Mouse (Mus musculus) liver, adult 2 months (tissue): Measurements from ENCODE around the gene Pus7. TPM values are rescaled to one million over a fixed set of nuclear protein-coding genes. Genes with fewer than 3 reads are reported as not detected.
"Not testable (repeated sequence)": the region's sequence is repeated elsewhere in the genome, so short reads cannot be mapped to it uniquely, and the experiment has no call there.

Source experiments
- DNase-seq: peaks from one replicate; pipeline ENCODE4 v3.0.0-alpha.2; 2011; ENCODE audit warnings: low read depth, low spot score; ENCODE audit errors: extremely low read depth
- H3K27ac ChIP-seq: fragments of 200-500 bp; replicated peaks from 2 replicates; pipeline ENCODE4 v1.5.1; 2012; ENCODE audit warnings: low read depth, mild to moderate bottlenecking, control low read depth, inconsistent platforms, low read length; ENCODE audit not compliant: insufficient read depth
- H3K27me3 ChIP-seq: fragments of 200-500 bp; 2 replicates; pipeline ENCODE4 v1.6.1; 2012; ENCODE audit warnings: mild to moderate bottlenecking, moderate library complexity, low read length, inconsistent platforms; ENCODE audit not compliant: control insufficient read depth, insufficient read depth
- H3K36me3 ChIP-seq: fragments of 200-500 bp; 2 replicates; pipeline ENCODE4 v1.6.1; 2012; ENCODE audit warnings: low read length, inconsistent platforms; ENCODE audit not compliant: control insufficient read depth, insufficient read depth
- H3K4me1 ChIP-seq: fragments of 200-500 bp; 2 replicates; pipeline ENCODE4 v1.6.1; 2011; ENCODE audit warnings: low read length; ENCODE audit not compliant: control insufficient read depth, insufficient read depth
- H3K4me3 ChIP-seq: fragments of 200-500 bp; 2 replicates; pipeline ENCODE4 v1.5.1; 2011; ENCODE audit warnings: low read depth, mild to moderate bottlenecking, control low read depth, low read length, moderate library complexity; ENCODE audit not compliant: insufficient read depth
- H3K79me2 ChIP-seq: fragments of 200-500 bp; 2 replicates; pipeline ENCODE4 v1.6.1; 2012; ENCODE audit warnings: inconsistent platforms, mild to moderate bottlenecking, low read length, moderate library complexity; ENCODE audit not compliant: control insufficient read depth, insufficient read depth
- H3K9ac ChIP-seq: fragments of 200-500 bp; 2 replicates; pipeline ENCODE4 v1.6.1; 2012; ENCODE audit warnings: low read depth, mild to moderate bottlenecking, control low read depth, inconsistent platforms, low read length
- CTCF ChIP-seq: fragments of 200-500 bp; IDR thresholded peaks from 2 replicates; pipeline ENCODE4 v1.5.1; 2011; ENCODE audit warnings: low read depth, low read length, control low read depth
- POLR2A ChIP-seq: fragments of 200-500 bp; IDR thresholded peaks from 2 replicates; pipeline ENCODE4 v1.6.1; 2011; ENCODE audit warnings: low read length, control low read depth; ENCODE audit not compliant: insufficient read depth; ENCODE audit errors: extremely low read depth
- WGBS: fragments of 180-500 bp; shearing (Covaris S2); methylation state at CpG from one replicate; pipeline ENCODE4 v1.1.7; 2018; 5-methylcytosine and 5-hydroxymethylcytosine counted together
- polyA plus RNA-seq: library from polyadenylated mRNA; depleted of rRNA; stranded (reverse); fragments of >200 nt; gene quantifications from 2 replicates; pipeline ENCODE4 v1.2.3, GENCODE M21; 2012; rRNA removed
- total RNA-seq: library from RNA; depleted of rRNA; stranded (reverse); fragments of >200 nt; gene quantifications from 2 replicates; pipeline ENCODE4 v1.2.3, GENCODE M21; 2014; rRNA removed

Pus7 gene
- total and polyA plus RNA-seq, 2 experiments: 2.6 to 6.0 TPM

- WGBS: 96% methylated on average over 4 of the region's 4 CpGs
- Histone ChIP-seq H3K36me3 (no peaks in the 10 kb centered on the region; the same call in none of the 2 replicates), H3K9ac (no peak overlapping the region), H3K27ac (no peak overlapping the region), H3K79me2 (no peaks in the 10 kb centered on the region), H3K4me3 (no peak overlapping the region), H3K27me3 (no peaks in the 10 kb centered on the region), H3K4me1 (no peaks in the 10 kb centered on the region)
- DNase-seq: no peak
- no peak for TF ChIP-seq CTCF
- TF ChIP-seq POLR2A: no peak
These were observed 72.3 kb downstream of the Pus7 start for GRCm38 (mm10) chr5:23711244-23711643.

GRCm38 (mm10) chr5:23709661-23710060, 73.8 kb downstream of the Pus7 start:
- no peaks in the 10 kb centered on the region for H3K79me2 ChIP-seq
- 98% methylated on average over 1 of the region's 1 CpGs for WGBS
- no peak overlapping the region for H3K27ac ChIP-seq
- H3K4me1 ChIP-seq: no peaks in the 10 kb centered on the region
- no peak for TF ChIP-seq POLR2A
- no peak overlapping the region for H3K9ac ChIP-seq
- H3K36me3 ChIP-seq: no peaks in the 10 kb centered on the region; the same call in none of the 2 replicates
- no peaks in the 10 kb centered on the region for H3K27me3 ChIP-seq
- H3K4me3 ChIP-seq: no peak overlapping the region
- no peak for DNase-seq

GRCm38 (mm10) chr5:23706601-23707597, 76.6 kb downstream of the Pus7 start:
- not testable (repeated sequence) for H3K9ac ChIP-seq, H3K36me3 ChIP-seq, H3K27me3 ChIP-seq, H3K4me3 ChIP-seq, H3K79me2 ChIP-seq, H3K4me1 ChIP-seq, H3K27ac ChIP-seq, DNase-seq
- WGBS: 98% methylated on average over 33 of the region's 34 CpGs

- H3K36me3 ChIP-seq: no peaks in the 10 kb centered on the region
- no peaks in the 10 kb centered on the region; the same call in 1 of the 2 replicates for H3K27me3 ChIP-seq
- no peak for DNase-seq
- WGBS: 96% methylated on average over 1 of the region's 1 CpGs
- no peaks in the 10 kb centered on the region for H3K4me1 ChIP-seq
- H3K27ac ChIP-seq: no peak overlapping the region
- no peaks in the 10 kb centered on the region for H3K79me2 ChIP-seq
- no peak overlapping the region for H3K4me3 ChIP-seq
- H3K9ac ChIP-seq: no peak overlapping the region
- TF ChIP-seq POLR2A: no peak
- no peak for TF ChIP-seq CTCF
These were observed 86.1 kb downstream of the Pus7 start for GRCm38 (mm10) chr5:23697457-23697856.

Other genes starting within 250 kb of the Pus7 start
- 14.5 and 15.2 TPM in 2 replicates for gene Srpk2, start 99.1 kb downstream of the Pus7 start, total RNA-seq
- 2.1 and 2.9 TPM in 2 replicates for gene Srpk2, start 99.1 kb downstream of the Pus7 start, polyA plus RNA-seq
- 13.6 and 16.7 TPM in 2 replicates for gene Rint1, start 4.0 kb upstream of the Pus7 start, total RNA-seq
- gene Rint1, start 4.0 kb upstream of the Pus7 start, polyA plus RNA-seq: 5.3 and 13.6 TPM in 2 replicates
- gene Tomm7, start 60.5 kb upstream of the Pus7 start, total RNA-seq: 54.5 and 66.2 TPM in 2 replicates
- gene Tomm7, start 60.5 kb upstream of the Pus7 start, polyA plus RNA-seq: 31.0 and 33.8 TPM in 2 replicates
- gene Fam126a, start 247.0 kb upstream of the Pus7 start, total RNA-seq: 8.8 and 9.0 TPM in 2 replicates
- 2.5 and 3.0 TPM in 2 replicates for gene Fam126a, start 247.0 kb upstream of the Pus7 start, polyA plus RNA-seq